Mouse (Mus musculus): ENCODE measurements around the gene Slc25a19.

Gene Slc25a19

GRCm38 (mm10) chr11:115640978-115641663 is 13.0 kb upstream of the Slc25a19 start:
- no peak for DNase-seq (ENCODE audit: low spot score)

- DNase-seq (ENCODE audit: low spot score), result no peak
Measured at GRCm38 (mm10) chr11:115640311-115640828, 12.3 kb upstream of the Slc25a19 start.

GRCm38 (mm10) chr11:115639540-115639939 is 11.4 kb upstream of the Slc25a19 start:
- no peak for DNase-seq (ENCODE audit: low spot score)

GRCm38 (mm10) chr11:115638498-115639409 is 10.7 kb upstream of the Slc25a19 start:
- no peak for DNase-seq (ENCODE audit: low spot score)

- no peak for DNase-seq (ENCODE audit: low spot score)
Measured at GRCm38 (mm10) chr11:115636960-115637359, 8.9 kb upstream of the Slc25a19 start.

- DNase-seq (ENCODE audit: low spot score), result no peak
Measured at GRCm38 (mm10) chr11:115635484-115635883, 7.4 kb upstream of the Slc25a19 start.

- DNase-seq (ENCODE audit: low spot score), result no peak
Measured at GRCm38 (mm10) chr11:115635041-115635440, 6.9 kb upstream of the Slc25a19 start.

GRCm38 (mm10) chr11:115634109-115634508 is 6.0 kb upstream of the Slc25a19 start:
- DNase-seq (ENCODE audit: low spot score), result no peak

- no peak for DNase-seq (ENCODE audit: low spot score)
Measured at GRCm38 (mm10) chr11:115632862-115633261, 4.8 kb upstream of the Slc25a19 start.

- DNase-seq (ENCODE audit: low spot score), result no peak
Measured at GRCm38 (mm10) chr11:115632247-115632646, 4.2 kb upstream of the Slc25a19 start.

- no peak for DNase-seq (ENCODE audit: low spot score)
Measured at GRCm38 (mm10) chr11:115631505-115631890, 3.4 kb upstream of the Slc25a19 start.

- no peak for DNase-seq (ENCODE audit: low spot score)
Measured at GRCm38 (mm10) chr11:115630532-115631504, 2.7 kb upstream of the Slc25a19 start.

GRCm38 (mm10) chr11:115629734-115630531 is 1.8 kb upstream of the Slc25a19 start:
- no peak for DNase-seq (ENCODE audit: low spot score)

- DNase-seq (ENCODE audit: low spot score), result no peak
Measured at GRCm38 (mm10) chr11:115628465-115629101, 488 bp upstream of the Slc25a19 start.

- DNase-seq (ENCODE audit: low spot score), result no peak
Measured at GRCm38 (mm10) chr11:115626824-115627616, 1.1 kb downstream of the Slc25a19 start.

- DNase-seq (ENCODE audit: low spot score), result no peak
Measured at GRCm38 (mm10) chr11:115625877-115626276, 2.2 kb downstream of the Slc25a19 start.

GRCm38 (mm10) chr11:115623487-115624070 is 4.5 kb downstream of the Slc25a19 start:
- DNase-seq (ENCODE audit: low spot score), result no peak

- DNase-seq (ENCODE audit: low spot score), result no peak
Measured at GRCm38 (mm10) chr11:115619949-115620348, 8.1 kb downstream of the Slc25a19 start.
